Mouse (Mus musculus): Measurements from ENCODE around the gene Olfr619. TPM values are rescaled to one million over a fixed set of nuclear protein-coding genes. Genes with fewer than 3 reads are reported as not detected.

The Olfr619 gene
- polyA plus RNA-seq (2015; fragmentation: Nextera tagmentation; extraction: Ambion mirVana) = not detected in 2 replicates

DNA sequence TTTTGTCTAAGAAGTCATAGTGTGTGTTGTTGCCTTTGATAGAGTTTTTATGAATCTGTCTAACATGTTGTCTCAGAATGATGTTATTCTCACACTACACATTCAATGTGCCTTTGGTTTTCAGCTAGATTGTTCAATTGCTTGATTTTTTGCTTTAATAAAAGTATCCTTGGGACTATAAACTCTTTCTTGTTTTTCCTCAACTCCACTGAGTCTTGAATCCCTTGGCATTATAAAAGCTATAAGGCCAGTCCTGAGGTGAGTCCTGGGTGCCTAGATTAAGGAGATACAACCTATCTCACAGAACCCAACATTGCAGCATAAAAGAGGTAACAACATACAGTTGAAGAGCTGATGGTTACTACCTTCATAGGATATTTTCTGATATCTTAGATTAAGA, at the start of gene Olfr619:
TSS of gene Olfr619 (plus strand) at position 301 of the 400 bp plus-strand sequence.
- Histone ChIP-seq H3K9ac (no peak within 1 kb of the TSS), H3K9me3 (no peaks in the 10 kb centered on the region), H3K36me3 (no peaks in the 10 kb centered on the region), H3K27ac (no peak within 1 kb of the TSS), H3K27me3 (no peaks in the 10 kb centered on the region), H3K4me1 (no peaks in the 10 kb centered on the region), H3K4me3 (no peak within 1 kb of the TSS), H3K4me2 (no peak within 1 kb of the TSS)
- no peak for ATAC-seq (ENCODE audit: borderline replicate concordance, extremely low read depth, low FRiP score, low TSS enrichment)

DNA sequence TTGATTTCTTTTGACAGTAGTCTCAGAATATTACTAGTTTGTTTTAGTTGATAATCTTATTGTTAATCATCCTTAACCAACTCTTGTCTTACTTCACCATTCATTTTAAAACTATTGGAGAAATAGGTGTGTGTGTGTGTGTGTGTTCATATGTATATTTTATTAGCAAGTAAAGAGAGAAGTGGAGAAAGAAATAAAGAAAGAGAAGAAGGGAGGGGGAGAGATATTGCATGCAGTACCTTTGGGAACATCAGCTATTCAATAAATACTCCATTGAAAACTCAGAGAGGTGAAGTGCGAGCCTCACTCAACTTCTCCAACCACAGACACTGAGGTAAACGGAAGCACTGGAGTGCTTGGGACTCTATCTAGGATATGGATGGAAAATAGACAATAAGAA, 44.6 kb upstream of the Olfr619 start, which contains the start of gene Olfr615:
TSS of gene Olfr615 (plus strand) at position 301 of the 400 bp plus-strand sequence.
- whole genome bisulfite sequencing = 79% methylated on average over 2 of the region's 2 CpGs
- H3K9me3 ChIP-seq = no peaks in the 10 kb centered on the region
- H3K9ac ChIP-seq = no peak within 1 kb of the TSS
- H3K27ac ChIP-seq = no peak within 1 kb of the TSS
- no peak within 1 kb of the TSS for H3K4me3 ChIP-seq
- H3K4me1 ChIP-seq = no peaks in the 10 kb centered on the region
- no peak for ATAC-seq (ENCODE audit: borderline replicate concordance, extremely low read depth, low FRiP score, low TSS enrichment)
- H3K27me3 ChIP-seq = no peaks in the 10 kb centered on the region
- no peak within 1 kb of the TSS for H3K4me2 ChIP-seq
- H3K36me3 ChIP-seq = no peaks in the 10 kb centered on the region

DNA sequence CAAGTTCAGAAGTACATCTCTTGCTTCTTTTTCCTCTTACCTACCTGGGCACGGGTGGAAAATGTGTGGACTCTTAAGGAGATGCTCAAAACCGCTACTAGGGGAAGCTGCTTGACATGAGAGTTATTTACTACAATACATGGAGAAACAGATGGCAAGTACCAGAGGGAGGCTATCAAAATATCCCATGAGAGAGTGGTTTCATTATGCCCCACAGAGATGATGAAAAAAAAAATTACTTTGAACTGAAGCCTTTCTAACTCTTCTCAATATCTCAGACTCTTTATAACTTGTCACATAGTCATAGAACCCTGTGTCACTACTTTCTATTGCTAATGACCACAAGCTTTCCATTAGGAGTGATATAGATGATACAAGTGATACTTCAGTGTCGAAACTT, 31.3 kb upstream of the Olfr619 start, which contains the start of gene Olfr616:
TSS of gene Olfr616 (minus strand) at position 101 of the 400 bp plus-strand sequence.
- Histone ChIP-seq H3K27ac (no peak within 1 kb of the TSS), H3K9me3 (no peaks in the 10 kb centered on the region), H3K4me1 (no peaks in the 10 kb centered on the region), H3K4me3 (no peak within 1 kb of the TSS), H3K9ac (no peak within 1 kb of the TSS), H3K27me3 (no peaks in the 10 kb centered on the region), H3K36me3 (no peaks in the 10 kb centered on the region), H3K4me2 (no peak within 1 kb of the TSS)
- ATAC-seq (ENCODE audit: borderline replicate concordance, extremely low read depth, low FRiP score, low TSS enrichment) = no peak
- 67% methylated on average over 3 of the region's 3 CpGs for WGBS

GRCm38 (mm10) chr7:103572761-103573160, 27.6 kb upstream of the Olfr619 start, which contains the start of gene Olfr617:
Olfr617 (plus strand) TSS chr7:103573061.
- Histone ChIP-seq H3K9ac (no peak within 1 kb of the TSS), H3K27me3 (no peaks in the 10 kb centered on the region), H3K4me1 (no peaks in the 10 kb centered on the region), H3K27ac (no peak within 1 kb of the TSS), H3K4me2 (no peak within 1 kb of the TSS), H3K9me3 (no peaks in the 10 kb centered on the region), H3K36me3 (no peaks in the 10 kb centered on the region), H3K4me3 (no peak within 1 kb of the TSS)
- no peak for ATAC-seq (ENCODE audit: borderline replicate concordance, extremely low read depth, low FRiP score, low TSS enrichment)
- WGBS = 83% methylated on average over 1 of the region's 1 CpGs

GRCm38 (mm10) chr7:103589803-103590202, 10.6 kb upstream of the Olfr619 start, which contains the start of gene Olfr618:
Olfr618 (plus strand) TSS chr7:103590103.
- H3K4me1 ChIP-seq = no peaks in the 10 kb centered on the region
- no peak within 1 kb of the TSS for H3K9ac ChIP-seq
- no peak for ATAC-seq (ENCODE audit: borderline replicate concordance, extremely low read depth, low FRiP score, low TSS enrichment)
- H3K27ac ChIP-seq = no peak within 1 kb of the TSS
- H3K4me3 ChIP-seq = no peak within 1 kb of the TSS
- H3K27me3 ChIP-seq = no peaks in the 10 kb centered on the region
- H3K36me3 ChIP-seq = no peaks in the 10 kb centered on the region
- no peaks in the 10 kb centered on the region for H3K9me3 ChIP-seq
- no peak within 1 kb of the TSS for H3K4me2 ChIP-seq
- 57% methylated on average over 2 of the region's 2 CpGs for WGBS

GRCm38 (mm10) chr7:103607425-103607824, 7.0 kb downstream of the Olfr619 start:
- Histone ChIP-seq H3K4me2 (no peak overlapping the region), H3K27me3 (no peaks in the 10 kb centered on the region), H3K4me3 (no peak overlapping the region), H3K27ac (no peak overlapping the region), H3K4me1 (no peaks in the 10 kb centered on the region), H3K9ac (no peak overlapping the region), H3K9me3 (no peaks in the 10 kb centered on the region), H3K36me3 (no peaks in the 10 kb centered on the region)
- ATAC-seq (ENCODE audit: borderline replicate concordance, extremely low read depth, low FRiP score, low TSS enrichment) = no peak
- 62% methylated on average over 2 of the region's 2 CpGs for WGBS

- no peak within 1 kb of the TSS for H3K4me2 ChIP-seq
- ATAC-seq (ENCODE audit: borderline replicate concordance, extremely low read depth, low FRiP score, low TSS enrichment) = no peak
- WGBS = 56% methylated on average over 2 of the region's 2 CpGs
- H3K36me3 ChIP-seq = no peaks in the 10 kb centered on the region
- no peak within 1 kb of the TSS for H3K27ac ChIP-seq
- H3K27me3 ChIP-seq = no peaks in the 10 kb centered on the region
- no peak within 1 kb of the TSS for H3K9ac ChIP-seq
- H3K4me3 ChIP-seq = no peak within 1 kb of the TSS
- H3K4me1 ChIP-seq = no peaks in the 10 kb centered on the region
- no peaks in the 10 kb centered on the region for H3K9me3 ChIP-seq
Measured at GRCm38 (mm10) chr7:103612434-103612833, 12.1 kb downstream of the Olfr619 start, which contains the start of gene Olfr620. Olfr620 (minus strand) TSS chr7:103612534.

DNA sequence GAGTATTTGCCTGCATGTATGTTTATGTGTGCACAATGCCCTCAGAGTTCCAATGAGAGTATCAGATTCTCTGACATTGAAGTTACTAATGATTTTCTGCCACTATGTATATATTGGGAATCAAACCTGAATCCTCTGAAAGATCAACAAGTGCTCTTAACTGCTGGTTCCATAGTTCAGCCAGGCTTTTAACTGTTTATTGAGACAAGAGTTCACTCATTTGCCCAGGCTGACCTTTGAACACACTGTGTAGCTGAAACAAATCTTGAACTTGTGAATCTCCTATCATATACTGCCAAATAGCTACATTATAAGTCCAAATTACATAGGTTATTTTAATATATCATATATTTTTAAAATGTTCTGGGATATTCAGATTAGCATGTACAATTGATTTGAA, 36.4 kb downstream of the Olfr619 start:
- Histone ChIP-seq H3K4me3 (no peak overlapping the region), H3K27ac (no peak overlapping the region), H3K4me2 (no peak overlapping the region), H3K9ac (no peak overlapping the region), H3K4me1 (no peaks in the 10 kb centered on the region), H3K27me3 (no peaks in the 10 kb centered on the region), H3K36me3 (no peaks in the 10 kb centered on the region), H3K9me3 (no peaks in the 10 kb centered on the region)
- no peak for ATAC-seq (ENCODE audit: borderline replicate concordance, extremely low read depth, low FRiP score, low TSS enrichment)

- Histone ChIP-seq H3K4me3 (no peak within 1 kb of the TSS), H3K36me3 (no peaks in the 10 kb centered on the region), H3K27ac (no peak within 1 kb of the TSS), H3K4me1 (no peaks in the 10 kb centered on the region), H3K27me3 (no peaks in the 10 kb centered on the region), H3K4me2 (no peak within 1 kb of the TSS), H3K9ac (no peak within 1 kb of the TSS), H3K9me3 (no peaks in the 10 kb centered on the region)
- 77% methylated on average over 1 of the region's 1 CpGs for WGBS
- ATAC-seq (ENCODE audit: borderline replicate concordance, extremely low read depth, low FRiP score, low TSS enrichment) = no peak
Measured at GRCm38 (mm10) chr7:103642602-103643001, 42.2 kb downstream of the Olfr619 start, which contains the start of gene Olfr622. Olfr622 (minus strand) TSS chr7:103642702.

DNA sequence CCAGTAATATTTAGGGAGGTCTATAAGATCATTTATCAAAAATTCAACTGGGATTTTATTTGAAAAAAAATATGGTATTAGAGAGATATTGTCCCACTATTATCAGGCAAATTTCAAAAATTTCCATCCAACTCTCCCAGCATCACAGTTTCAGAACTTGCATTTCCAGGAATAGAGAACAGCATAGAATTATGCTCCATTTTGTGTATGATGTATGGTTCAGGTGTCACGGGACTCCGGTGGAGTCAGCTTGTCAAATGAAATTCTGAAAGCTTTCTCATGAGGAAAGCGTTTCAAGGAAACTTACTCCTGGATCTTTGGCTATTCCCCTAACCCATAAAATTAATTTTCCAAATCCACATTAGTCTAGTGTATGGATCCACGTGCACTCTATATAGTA, 43.7 kb downstream of the Olfr619 start:
- Histone ChIP-seq H3K4me1 (no peaks in the 10 kb centered on the region), H3K9me3 (no peaks in the 10 kb centered on the region), H3K27me3 (no peaks in the 10 kb centered on the region), H3K36me3 (no peaks in the 10 kb centered on the region), H3K4me3 (no peak overlapping the region), H3K9ac (no peak overlapping the region), H3K4me2 (no peak overlapping the region), H3K27ac (no peak overlapping the region)
- ATAC-seq (ENCODE audit: borderline replicate concordance, extremely low read depth, low FRiP score, low TSS enrichment) = no peak
- WGBS = 79% methylated on average over 4 of the region's 4 CpGs

Small RNA genes lying within 50 kb of the gene (microRNA-seq; reads per million reads assigned to microRNA genes)
- gene Gm26506 = not detected

Other genes starting within 250 kb of the Olfr619 start
- not detected in 2 replicates for gene Olfr601, start 237.9 kb upstream of the Olfr619 start, polyA plus RNA-seq (2015; fragmentation: Nextera tagmentation; extraction: Ambion mirVana)
- not detected in 2 replicates for gene Olfr603, start 214.4 kb upstream of the Olfr619 start, polyA plus RNA-seq (2015; fragmentation: Nextera tagmentation; extraction: Ambion mirVana)
- not detected in 2 replicates for gene Usp17lc, start 185.5 kb upstream of the Olfr619 start, polyA plus RNA-seq (2015; fragmentation: Nextera tagmentation; extraction: Ambion mirVana)
- not detected in 2 replicates for gene Olfr605, start 155.1 kb upstream of the Olfr619 start, polyA plus RNA-seq (2015; fragmentation: Nextera tagmentation; extraction: Ambion mirVana)
- not detected in 2 replicates for gene Olfr606, start 151.5 kb upstream of the Olfr619 start, polyA plus RNA-seq (2015; fragmentation: Nextera tagmentation; extraction: Ambion mirVana)
- gene Olfr607, start 136.4 kb upstream of the Olfr619 start, polyA plus RNA-seq (2015; fragmentation: Nextera tagmentation; extraction: Ambion mirVana) = not detected in 2 replicates
- gene Olfr608, start 130.7 kb upstream of the Olfr619 start, polyA plus RNA-seq (2015; fragmentation: Nextera tagmentation; extraction: Ambion mirVana) = not detected in 2 replicates
- not detected in 2 replicates for gene Olfr609, start 102.5 kb upstream of the Olfr619 start, polyA plus RNA-seq (2015; fragmentation: Nextera tagmentation; extraction: Ambion mirVana)
- gene Olfr610, start 88.5 kb upstream of the Olfr619 start, polyA plus RNA-seq (2015; fragmentation: Nextera tagmentation; extraction: Ambion mirVana) = not detected in 2 replicates
- gene Olfr611, start 79.7 kb upstream of the Olfr619 start, polyA plus RNA-seq (2015; fragmentation: Nextera tagmentation; extraction: Ambion mirVana) = not detected in 2 replicates
- gene Olfr612, start 57.9 kb upstream of the Olfr619 start, polyA plus RNA-seq (2015; fragmentation: Nextera tagmentation; extraction: Ambion mirVana) = not detected in 2 replicates
- not detected in 2 replicates for gene Olfr613, start 52.5 kb upstream of the Olfr619 start, polyA plus RNA-seq (2015; fragmentation: Nextera tagmentation; extraction: Ambion mirVana)
- gene Olfr615, start 44.5 kb upstream of the Olfr619 start, polyA plus RNA-seq (2015; fragmentation: Nextera tagmentation; extraction: Ambion mirVana) = not detected in 2 replicates
- gene Olfr616, start 31.4 kb upstream of the Olfr619 start, polyA plus RNA-seq (2015; fragmentation: Nextera tagmentation; extraction: Ambion mirVana) = not detected in 2 replicates
- gene Olfr617, start 27.5 kb upstream of the Olfr619 start, polyA plus RNA-seq (2015; fragmentation: Nextera tagmentation; extraction: Ambion mirVana) = not detected in 2 replicates
- gene Olfr618, start 10.5 kb upstream of the Olfr619 start, polyA plus RNA-seq (2015; fragmentation: Nextera tagmentation; extraction: Ambion mirVana) = not detected in 2 replicates
- gene Olfr620, start 12.0 kb downstream of the Olfr619 start, polyA plus RNA-seq (2015; fragmentation: Nextera tagmentation; extraction: Ambion mirVana) = not detected in 2 replicates
- gene Olfr622, start 42.1 kb downstream of the Olfr619 start, polyA plus RNA-seq (2015; fragmentation: Nextera tagmentation; extraction: Ambion mirVana) = not detected in 2 replicates
- gene Olfr623, start 63.1 kb downstream of the Olfr619 start, polyA plus RNA-seq (2015; fragmentation: Nextera tagmentation; extraction: Ambion mirVana) = not detected in 2 replicates
- gene Olfr624, start 70.6 kb downstream of the Olfr619 start, polyA plus RNA-seq (2015; fragmentation: Nextera tagmentation; extraction: Ambion mirVana) = 0.04 TPM in 1 of 2 replicates, not detected in the other
- not detected in 2 replicates for gene Olfr625-ps1, start 82.1 kb downstream of the Olfr619 start, polyA plus RNA-seq (2015; fragmentation: Nextera tagmentation; extraction: Ambion mirVana)
- not detected in 2 replicates for gene Olfr243, start 114.1 kb downstream of the Olfr619 start, polyA plus RNA-seq (2015; fragmentation: Nextera tagmentation; extraction: Ambion mirVana)
- gene Olfr628, start 129.8 kb downstream of the Olfr619 start, polyA plus RNA-seq (2015; fragmentation: Nextera tagmentation; extraction: Ambion mirVana) = not detected in 2 replicates
- not detected in 2 replicates for gene Olfr629, start 144.4 kb downstream of the Olfr619 start, polyA plus RNA-seq (2015; fragmentation: Nextera tagmentation; extraction: Ambion mirVana)
- not detected in 2 replicates for gene Olfr630, start 156.8 kb downstream of the Olfr619 start, polyA plus RNA-seq (2015; fragmentation: Nextera tagmentation; extraction: Ambion mirVana)
- not detected in 2 replicates for gene Olfr69, start 171.0 kb downstream of the Olfr619 start, polyA plus RNA-seq (2015; fragmentation: Nextera tagmentation; extraction: Ambion mirVana)
- gene Olfr68, start 179.1 kb downstream of the Olfr619 start, polyA plus RNA-seq (2015; fragmentation: Nextera tagmentation; extraction: Ambion mirVana) = not detected in 2 replicates
- not detected in 2 replicates for gene Olfr67, start 191.2 kb downstream of the Olfr619 start, polyA plus RNA-seq (2015; fragmentation: Nextera tagmentation; extraction: Ambion mirVana)
- gene Hbb-bt, start 213.4 kb downstream of the Olfr619 start, polyA plus RNA-seq (2015; fragmentation: Nextera tagmentation; extraction: Ambion mirVana) = 4,716 and 5,311 TPM in 2 replicates
- 14,530 and 15,290 TPM in 2 replicates for gene Hbb-bs, start 227.5 kb downstream of the Olfr619 start, polyA plus RNA-seq (2015; fragmentation: Nextera tagmentation; extraction: Ambion mirVana)
- not detected in 2 replicates for gene Hbb-bh2, start 239.9 kb downstream of the Olfr619 start, polyA plus RNA-seq (2015; fragmentation: Nextera tagmentation; extraction: Ambion mirVana)
- 8.2 and 12.5 TPM in 2 replicates for gene Hbb-bh1, start 242.6 kb downstream of the Olfr619 start, polyA plus RNA-seq (2015; fragmentation: Nextera tagmentation; extraction: Ambion mirVana)

All from lung, embryonic 15.5 days (tissue).